Mouse (Mus musculus) right cerebral cortex, adult 18-20 months (tissue): ENCODE results near the gene Mgat4e.

Experiments
- DNase-seq: peaks from one replicate; pipeline ENCODE4 v3.0.0; 2022; ENCODE audit warnings: mixed read lengths

Mgat4e gene

DNA sequence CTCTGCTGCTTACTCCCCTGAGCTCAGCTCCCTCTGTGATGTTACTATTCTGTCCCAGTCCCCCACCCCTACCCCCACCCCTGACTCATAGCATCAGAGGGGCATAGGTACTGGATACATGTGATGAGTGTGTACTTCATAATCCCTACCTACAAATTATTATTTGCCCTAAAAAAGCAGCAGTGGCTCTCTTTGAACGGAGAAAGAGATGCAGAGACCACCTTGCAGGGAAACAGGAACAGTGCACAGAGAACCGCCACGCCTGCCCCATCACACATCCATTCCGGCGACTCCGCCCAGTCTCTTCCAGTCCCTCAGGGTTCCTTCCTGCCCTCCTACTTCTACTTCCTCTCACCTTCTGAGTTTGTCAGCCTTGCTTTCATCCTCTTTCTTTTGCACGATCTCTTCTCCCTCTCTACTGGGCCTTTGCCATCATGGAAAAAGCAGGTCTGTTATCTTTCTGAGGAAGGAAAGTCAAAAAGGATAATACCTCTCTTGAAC is at the start of gene Mgat4e:
Gene Mgat4e (minus strand): TSS at position 51 of the 501 bp plus-strand sequence.
- DNase-seq = no peak

DNA sequence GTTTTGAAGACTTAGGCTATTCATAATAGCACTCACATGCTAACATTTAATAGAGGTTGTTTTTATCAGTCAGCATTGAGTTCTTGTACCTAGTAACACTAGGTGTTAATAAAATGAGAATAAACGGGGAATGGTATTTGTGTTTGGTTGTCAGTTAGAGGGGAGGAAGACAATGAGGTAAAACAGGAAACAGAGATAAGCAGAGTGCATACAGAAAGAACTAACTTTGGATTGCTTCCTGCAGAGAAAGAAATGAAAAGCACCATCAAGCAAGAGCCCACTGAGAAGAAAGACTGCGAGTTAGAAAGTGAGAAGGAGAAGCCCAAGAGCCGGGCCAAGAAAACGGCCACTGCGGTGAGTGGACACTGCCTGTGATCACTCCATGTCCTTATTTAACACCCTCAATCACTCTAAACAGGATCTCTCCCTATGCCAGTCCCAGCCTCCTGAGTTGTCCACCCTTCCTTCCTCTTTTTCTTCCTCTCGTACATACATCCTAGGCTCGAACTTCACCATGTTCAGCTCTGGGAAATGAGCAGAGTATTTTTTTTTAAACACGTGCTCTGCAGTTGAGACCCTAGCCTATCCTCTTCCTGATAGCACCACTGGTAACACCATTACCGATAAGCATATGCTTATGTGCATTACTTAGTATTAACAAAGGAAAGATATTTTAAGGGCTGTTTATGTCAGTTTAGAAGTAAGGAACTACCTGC is 48.0 kb upstream of the Mgat4e start:
- no peak for DNase-seq

DNA sequence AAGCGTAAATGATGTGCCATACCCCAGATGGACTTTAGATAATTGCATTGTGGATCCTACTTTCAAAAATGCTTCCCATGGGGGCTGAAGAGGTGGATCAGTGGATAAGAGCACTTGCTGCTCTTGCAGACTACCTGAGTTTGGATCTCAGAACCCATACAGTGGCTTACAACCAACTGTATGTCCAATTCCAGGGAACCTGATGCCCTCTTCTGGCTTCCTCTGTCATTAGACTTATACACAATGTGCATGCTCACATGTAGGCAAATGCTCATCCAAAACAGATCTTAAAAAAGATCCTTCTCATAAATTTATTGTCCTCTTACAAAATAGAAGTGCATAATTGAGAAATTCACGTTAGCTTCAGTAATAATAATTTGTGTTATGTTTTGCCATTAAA is 42.3 kb upstream of the Mgat4e start:
- DNase-seq = no peak

DNA sequence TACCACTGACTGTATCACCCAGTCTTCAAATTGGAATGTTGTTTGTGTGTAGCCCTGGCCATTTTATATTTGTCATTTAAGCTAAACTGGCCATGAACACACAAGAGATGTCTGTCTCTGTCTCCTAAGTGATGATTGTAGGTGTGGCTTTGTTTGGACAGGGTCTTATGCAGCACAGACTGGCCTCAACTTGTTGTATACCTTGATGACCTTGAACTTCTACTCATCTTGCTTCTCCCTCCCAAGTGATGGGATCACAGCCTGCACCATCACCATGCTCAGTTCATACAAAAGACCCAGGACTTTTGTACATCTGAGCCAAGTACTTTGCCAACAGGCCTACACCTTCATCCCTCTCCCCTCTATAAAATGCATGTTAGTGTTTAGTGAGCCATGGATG is 40.2 kb upstream of the Mgat4e start:
- DNase-seq = no peak

DNA sequence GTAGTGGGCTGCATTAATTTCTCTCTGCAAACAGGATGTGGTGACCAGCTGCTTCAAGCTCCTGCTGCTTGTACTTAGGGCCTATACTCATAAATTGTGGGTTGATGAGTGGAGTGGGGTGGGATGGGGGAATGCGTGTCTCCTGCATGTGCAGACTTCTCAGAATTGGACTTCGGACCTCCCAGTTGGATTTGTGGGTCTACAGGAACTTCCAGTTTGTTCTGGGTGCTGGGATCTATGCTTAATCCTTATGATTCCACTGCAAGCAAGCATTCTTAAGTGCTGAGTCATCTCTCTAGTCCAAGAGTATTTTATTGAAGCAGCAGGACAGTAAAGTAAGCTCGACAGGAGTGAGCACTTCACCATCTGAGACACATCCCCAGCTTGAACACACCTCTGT is 34.1 kb upstream of the Mgat4e start:
- DNase-seq = no peak

DNA sequence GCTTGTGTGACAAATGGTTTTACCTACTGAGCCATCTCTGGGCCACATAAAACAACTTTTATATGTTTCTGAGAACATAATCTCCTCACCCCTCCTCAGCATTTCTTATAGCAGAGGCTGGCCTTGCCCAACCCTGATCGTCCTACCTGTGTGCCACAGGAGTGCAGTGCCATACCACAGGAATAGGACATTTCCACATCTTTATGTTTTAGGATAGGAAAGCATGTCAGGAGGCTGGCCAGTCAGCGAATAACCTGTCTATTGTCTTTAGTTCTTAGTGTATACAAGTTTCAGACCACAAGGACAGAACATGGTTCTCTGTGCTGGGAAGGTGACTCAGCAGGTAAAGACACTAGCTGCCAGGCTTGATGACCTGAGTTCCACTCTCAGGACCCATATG is 31.3 kb upstream of the Mgat4e start:
- no peak for DNase-seq

DNA sequence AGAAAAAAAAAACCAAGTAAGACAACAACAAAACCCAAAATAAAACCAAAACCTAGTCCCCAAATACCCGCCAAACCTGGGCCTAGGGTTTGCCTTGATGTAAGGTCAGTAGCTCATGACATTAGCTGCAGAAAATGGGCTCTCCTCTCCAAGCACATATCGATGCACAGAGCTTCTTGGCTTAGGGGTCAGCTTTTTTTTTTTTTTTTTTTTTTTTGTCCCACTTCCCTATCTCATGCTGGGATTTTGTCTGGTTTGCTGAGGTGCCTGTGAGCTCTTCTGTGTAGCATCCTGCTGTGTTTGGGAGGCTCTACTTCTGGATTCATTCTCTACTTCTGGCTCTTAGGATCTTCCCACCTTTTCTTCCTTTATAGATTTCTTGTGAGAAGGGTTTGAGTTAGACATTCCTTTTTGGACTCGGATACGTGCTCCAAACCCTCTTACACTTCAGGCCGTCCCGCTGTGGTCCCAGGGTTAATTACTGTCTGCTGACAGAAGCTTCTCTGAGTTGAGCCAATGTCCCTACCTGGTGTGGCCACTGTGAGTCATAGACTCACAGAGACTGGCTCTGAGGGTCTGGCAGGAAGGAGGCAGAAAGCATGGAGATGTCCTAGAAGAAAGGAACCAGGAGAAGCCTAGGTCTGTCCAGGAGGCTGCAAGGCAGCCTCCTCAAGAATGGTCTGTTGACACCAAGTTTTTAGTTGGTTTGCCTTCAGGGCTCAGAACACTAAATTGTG is 28.1 kb upstream of the Mgat4e start:
- no peak for DNase-seq

DNA sequence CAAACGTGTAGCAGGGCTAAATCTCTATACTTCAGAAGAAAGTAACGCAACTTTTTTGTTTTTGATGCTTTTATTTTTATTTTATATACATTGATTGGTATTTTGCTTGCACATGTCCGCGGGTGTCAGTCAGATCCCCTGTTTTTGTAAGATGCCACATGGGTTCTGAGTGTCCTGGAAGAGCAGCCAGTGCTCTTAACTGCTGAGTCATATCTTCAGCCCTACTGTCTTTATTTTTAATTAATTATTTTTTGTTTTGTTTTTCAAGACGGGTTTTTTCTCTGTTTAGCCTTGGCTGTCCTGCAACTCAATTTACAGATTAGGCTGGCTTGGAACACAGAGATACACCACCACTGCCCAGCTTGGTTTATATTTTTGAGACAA is 24.4 kb upstream of the Mgat4e start:
- no peak for DNase-seq

DNA sequence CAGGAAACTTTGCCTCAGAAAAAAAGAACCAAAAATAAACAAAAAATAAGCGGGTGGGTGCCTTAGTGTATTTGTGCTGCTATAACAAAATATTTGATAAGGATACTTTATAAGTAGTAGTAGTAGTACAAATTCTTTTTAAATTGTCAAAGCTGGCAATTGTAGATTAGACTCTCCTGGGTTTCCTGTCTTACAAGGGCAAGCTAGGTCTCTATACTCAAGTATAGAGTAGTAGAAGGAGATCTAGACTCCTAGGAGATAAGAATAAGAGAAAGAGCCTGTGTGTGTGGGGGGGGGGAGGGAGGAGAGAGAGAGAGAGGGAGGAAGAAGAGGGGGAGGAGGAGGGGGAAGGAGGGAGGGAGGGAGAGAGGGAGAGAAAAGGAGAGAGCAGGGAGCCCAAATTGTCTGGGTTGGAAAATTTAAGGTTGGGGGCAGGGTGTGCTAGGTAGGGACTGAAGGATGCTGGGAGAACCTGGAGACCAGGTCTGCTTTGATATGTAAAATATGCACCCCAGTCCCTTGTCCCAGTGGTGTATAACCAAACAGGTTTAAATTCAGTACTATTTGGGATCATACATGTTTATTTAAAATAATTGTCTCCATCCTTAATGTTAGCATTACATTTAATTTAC is 23.9 kb upstream of the Mgat4e start:
- DNase-seq = no peak

DNA sequence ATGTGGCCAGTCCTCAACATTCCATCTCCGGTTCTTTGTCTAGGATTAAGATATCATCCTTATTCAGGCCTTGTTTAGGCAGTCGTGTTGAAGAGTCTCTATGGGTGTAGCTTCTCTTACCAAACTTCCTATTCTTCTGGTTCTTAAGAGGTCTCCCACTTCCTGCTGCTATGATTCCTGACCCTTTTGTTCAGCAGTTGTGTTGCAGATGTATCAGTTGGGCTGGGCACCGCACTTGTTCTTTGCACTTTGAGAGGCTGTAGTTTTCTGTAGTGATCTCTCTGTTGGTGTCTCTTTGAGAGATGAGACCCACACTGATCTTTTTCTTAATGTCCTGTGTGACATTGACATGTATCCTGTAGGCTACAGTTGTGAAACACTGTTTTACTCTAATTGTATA is 21.1 kb upstream of the Mgat4e start:
- no peak for DNase-seq

DNA sequence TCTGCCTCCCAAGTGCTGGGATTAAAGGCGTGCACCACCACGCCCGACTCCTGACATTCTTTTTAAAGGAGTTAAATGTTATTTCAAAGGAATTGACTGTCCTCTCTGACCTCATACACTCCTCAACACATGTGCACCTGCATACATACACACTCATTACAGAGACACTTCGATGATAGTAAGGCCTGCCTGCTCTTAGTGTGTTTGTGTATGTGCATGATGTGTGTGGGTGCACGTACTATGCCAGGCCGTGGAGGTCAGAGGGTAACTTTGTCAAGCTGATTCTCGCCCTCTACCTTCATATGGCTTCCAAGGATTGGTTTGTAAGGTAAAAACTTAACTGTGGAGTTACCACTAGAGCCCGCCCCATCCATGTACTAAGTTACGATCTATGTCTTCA is 20.7 kb upstream of the Mgat4e start:
- no peak for DNase-seq

DNA sequence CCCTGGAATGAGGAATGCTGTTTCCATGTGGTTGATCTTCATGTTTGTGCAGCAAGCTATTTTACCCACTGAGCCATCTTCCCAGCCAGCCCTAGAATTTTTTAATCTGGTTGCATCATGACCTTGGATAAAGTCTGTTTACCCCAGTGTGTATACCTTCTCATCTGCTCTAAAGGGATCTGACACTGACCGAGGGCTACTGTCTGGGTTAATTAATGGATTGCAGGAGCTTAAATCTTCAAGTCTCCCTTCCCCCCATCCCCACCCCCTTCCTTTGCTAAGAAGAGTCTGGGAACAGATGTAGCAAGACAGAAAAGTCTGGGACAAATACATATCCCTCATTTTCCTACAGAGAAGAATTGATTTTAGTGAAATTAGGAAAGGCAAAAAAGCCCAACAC is 18.0 kb upstream of the Mgat4e start:
- no peak for DNase-seq

DNA sequence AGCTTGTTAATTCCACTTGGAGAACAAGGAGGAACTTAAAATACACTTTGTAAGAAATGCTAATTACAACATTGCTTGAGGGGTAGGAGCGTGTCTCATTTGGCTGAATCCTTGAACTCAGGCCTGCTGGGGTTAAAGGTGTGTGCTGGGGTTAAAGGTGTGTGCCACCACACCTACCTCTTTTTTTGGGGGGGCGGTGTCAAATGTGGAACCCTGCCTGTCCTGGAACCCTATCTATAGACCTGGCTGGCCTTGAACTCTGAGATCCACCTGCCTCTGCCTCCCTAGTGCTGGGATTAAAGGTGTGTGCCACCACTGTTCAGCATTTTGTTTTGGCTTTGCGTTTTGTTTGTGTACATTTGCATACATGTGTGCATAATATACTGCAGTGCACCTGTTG is 14.2 kb upstream of the Mgat4e start:
- DNase-seq = no peak

DNA sequence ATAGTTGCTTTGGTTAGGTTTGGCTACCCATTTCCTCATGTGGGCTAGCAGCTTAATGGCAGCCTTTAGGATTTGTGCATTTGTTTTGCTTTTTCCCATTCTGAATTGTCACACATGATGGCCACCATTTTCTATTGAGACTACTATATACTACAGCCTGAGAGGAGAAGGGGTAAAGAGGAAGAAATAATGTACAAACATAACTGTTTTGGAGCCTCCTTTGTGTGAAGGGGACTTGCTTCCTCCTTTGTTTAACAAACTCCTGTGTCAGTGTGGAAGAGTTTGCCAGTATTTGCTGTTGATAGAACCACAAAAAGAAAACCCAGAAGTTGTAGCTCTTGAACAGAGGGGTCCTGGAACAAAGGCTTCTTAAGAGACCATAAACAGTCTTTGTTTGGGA is 13.0 kb upstream of the Mgat4e start:
- DNase-seq = no peak

DNA sequence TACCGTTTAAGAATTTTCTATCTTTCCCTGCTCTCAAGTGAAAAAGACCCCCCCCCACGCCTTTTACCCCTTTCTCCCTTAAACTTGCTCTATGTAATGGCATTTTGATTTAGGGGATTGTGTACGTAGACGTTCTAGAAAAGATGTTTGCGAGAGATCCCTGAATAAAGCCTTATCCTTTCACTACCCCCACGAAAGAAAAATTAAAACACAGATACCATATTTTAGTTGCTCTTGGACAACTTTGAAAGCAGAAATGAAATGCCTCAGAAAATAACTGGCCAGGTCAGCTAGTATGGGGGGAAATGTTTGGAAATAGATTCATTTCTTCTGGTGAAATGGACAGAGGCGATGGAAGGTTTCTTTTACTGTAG is 12.3 kb upstream of the Mgat4e start:
- no peak for DNase-seq

DNA sequence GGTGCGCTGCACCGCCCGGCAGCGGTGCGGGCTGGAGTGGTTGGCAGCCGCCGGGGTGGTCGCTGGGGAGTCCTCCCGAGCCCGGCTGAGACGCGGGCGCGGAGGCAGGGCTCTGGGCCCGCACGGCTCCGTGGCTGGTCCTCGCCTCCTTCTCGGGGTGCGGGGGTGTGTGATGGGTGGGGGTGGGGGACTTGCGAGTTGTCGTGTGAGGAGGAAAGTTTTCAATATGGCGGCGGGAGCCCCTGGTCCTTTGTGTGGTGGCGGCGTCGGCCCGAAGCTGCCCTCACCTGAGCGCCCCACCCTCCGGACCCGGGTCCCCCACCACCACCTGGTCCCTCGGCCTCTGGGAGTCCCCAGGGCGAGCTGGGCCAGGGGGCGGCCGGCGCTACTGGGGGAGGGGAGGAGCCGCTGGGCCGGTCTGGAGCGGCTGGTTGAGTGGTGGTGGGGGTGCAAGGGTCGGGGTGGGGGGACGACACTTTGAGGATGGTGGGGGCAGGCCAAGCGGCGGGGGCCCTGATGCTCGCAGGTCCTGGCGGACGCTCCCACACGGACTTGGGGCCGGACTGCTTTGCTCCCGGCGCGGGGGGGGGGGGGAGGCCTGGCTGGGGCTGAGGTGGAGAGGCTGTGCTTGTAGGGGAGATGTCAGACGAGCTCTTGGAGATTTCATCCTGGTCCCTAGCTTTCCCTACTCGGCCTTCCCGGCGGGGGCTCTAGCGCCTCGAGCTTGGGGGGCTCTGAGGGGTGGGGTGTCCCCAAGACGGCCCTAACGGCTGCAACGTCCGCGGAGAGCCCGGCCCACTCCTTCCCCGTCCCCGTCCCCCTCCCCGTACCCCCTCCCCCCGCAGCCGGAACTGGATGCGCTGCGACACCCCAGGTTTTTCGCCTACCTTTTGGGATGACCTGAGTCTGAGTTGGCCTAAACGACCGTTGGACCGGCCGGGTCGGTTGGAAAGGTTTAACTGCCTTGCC is 11.6 kb upstream of the Mgat4e start:
- DNase-seq = peak; percentile 43

DNA sequence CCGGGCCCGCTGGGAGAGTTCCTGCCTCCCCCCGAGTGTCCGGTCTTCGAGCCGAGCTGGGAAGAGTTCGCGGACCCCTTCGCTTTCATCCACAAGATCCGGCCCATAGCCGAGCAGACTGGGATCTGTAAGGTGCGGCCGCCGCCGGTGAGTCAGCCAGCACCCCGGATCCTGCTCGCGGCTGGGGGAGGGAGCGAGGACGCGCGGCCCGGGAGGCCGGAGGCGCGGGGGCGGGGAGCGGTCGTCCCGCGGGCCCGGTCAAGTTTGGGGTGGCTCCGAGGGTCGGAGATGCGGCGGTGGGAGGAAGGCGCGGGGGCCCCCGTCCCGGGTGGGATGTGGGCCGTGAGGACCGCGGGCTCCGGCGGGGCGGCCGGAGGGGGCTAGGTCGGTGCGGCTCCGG is 10.9 kb upstream of the Mgat4e start:
- peak; percentile 56 for DNase-seq

DNA sequence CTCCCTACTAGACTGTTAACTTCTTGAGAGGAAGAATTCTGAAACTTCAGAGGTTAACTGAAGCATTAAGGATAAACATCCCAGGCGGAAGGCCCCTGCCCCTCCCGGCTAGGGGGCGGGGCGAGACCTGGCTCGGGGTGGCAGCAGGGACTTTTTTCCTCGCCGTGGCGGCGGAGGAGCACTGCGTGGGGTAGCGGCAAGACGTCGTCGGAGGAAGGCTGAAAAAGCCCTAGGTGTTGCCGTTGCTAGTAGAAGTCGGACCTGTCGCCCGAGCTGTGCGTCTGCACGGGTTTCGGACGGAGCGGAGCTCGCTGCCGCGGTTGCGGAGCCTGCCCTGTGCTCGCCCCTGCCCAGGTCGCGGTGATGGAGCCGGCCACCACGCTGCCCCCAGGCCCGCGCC is 10.5 kb upstream of the Mgat4e start, which contains the start of gene Kdm5b:
Gene Kdm5b (plus strand): TSS at position 196 of the 400 bp plus-strand sequence.
- DNase-seq = peak; percentile 87

DNA sequence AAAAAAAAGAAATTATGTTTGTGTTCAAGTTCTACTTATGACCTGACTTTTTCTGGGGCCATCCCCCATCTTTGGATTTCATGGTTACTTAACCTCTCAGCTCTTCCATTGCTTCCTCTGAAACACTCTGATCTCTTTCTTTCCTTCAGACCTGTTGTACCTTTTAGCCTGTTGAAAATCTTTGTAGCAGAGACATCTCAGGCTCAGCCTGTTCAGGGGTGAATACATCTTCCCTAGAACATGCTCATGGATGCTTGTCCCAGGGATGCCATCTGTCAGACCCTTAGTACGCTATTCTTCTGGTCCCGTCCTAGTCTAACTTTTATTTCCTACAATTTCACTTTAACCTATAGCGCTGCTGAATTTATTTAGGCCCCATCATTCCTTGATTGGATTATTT is 9.7 kb upstream of the Mgat4e start:
- no peak for DNase-seq

DNA sequence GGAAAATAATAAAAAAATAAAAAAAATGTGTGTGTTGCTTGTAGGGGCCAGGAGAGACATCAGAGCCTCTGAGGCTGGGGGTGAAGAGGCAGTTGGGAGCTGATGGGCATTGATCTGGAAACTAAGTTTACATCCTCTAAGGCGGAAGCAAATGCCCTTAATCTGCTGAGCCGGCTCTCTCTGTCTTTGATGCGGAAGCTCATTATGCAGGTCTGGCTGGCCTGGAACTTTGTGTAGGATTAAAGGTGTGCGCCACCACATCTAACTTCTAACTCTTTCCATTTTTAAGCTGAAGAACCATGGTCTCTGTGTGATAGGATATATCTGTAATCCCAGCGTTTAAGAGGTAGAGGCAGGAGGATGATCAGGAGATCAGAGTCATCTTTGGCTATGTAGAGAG is 9.0 kb upstream of the Mgat4e start:
- DNase-seq = no peak

DNA sequence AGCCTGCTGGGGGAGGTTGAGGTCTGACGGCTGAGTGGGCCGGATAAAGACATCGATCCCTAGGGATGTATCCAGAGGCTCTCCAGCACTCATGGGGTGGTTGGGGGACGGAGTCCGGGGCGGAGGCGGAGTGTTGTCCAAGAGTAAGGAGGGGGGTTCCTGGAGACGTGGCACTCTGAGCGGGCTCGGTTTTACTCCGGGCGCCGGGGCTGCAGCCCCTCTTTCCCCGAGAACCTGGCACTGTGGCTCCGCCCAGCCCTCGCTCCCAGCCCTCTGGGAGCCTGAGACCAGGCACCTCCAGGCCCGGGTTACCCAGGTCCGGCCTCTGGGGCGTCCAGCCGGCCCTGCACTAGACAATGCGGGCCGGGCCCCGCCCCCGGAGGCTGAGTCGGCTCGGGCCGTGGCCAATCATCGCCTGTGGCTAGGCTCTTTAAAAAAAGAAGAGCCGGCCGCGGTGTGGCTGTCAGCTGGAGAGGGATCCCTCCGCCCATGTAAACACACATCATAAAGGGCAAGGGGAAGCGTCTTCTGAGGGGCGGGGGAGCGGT is 7.3 kb upstream of the Mgat4e start:
- peak; percentile 97 for DNase-seq

DNA sequence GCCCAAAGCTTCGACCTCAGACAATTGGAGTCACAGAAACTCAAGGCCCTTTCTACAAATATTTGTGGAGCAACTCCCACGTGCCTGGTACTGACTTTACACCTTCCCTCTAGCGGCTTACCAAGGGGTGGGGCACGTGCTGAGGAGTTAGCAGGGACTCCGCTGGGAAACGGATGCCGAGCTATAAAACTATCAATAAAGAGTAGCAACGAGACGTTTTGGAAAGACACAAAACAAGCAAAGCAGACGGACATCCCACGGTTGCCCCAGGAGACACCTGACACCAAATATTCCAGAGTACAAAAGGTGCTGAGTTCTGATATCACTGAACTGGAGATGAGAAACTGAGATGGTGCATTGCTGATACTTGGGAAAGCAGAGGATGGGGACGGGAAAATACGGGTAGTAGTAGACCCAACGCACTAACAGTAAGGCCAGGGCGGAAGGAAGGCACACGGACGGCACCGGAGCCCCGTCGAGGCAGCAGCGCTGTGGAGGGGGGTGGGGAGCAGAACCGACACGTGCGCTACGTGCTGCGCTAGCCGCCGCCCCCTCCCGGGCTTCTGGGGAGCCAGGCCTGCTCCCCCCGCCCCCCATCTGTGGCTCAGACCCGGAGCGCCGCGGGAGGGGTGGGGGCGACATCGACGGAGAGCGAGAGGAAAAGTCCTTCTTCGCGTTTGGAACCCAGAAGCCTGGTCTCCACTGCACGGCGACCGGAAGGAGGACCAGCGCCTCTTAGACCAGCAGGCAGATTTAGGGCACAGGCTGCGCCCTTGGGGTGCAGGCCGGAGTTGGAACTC is 6.6 kb upstream of the Mgat4e start:
- DNase-seq = peak; percentile 61
